Mouse (Mus musculus) ZHBTc4 (cell line): Measurements from ENCODE around the gene Igf2.

Experiments
- DNase-seq: peaks from one replicate; pipeline ENCODE4 v3.0.0-alpha.2; 2011; ENCODE audit warnings: low read depth, low spot score

Gene Igf2

GRCm38 (mm10) chr7:142659181-142659681 is 7.4 kb downstream of the Igf2 start:
- DNase-seq: peak; percentile 34

GRCm38 (mm10) chr7:142658681-142659180 is 7.9 kb downstream of the Igf2 start:
- DNase-seq: peak; percentile 26

GRCm38 (mm10) chr7:142657821-142658614 is 8.6 kb downstream of the Igf2 start:
- peak; percentile 16 for DNase-seq

- no peak for DNase-seq
These were observed 9.2 kb downstream of the Igf2 start for GRCm38 (mm10) chr7:142657341-142657791.

- peak; percentile 47 for DNase-seq
These were observed 10.6 kb downstream of the Igf2 start for GRCm38 (mm10) chr7:142656055-142656454.

GRCm38 (mm10) chr7:142655633-142656032 is 11.0 kb downstream of the Igf2 start:
- peak; percentile 35 for DNase-seq

- DNase-seq: peak; percentile 9
These were observed 12.9 kb downstream of the Igf2 start for GRCm38 (mm10) chr7:142653726-142654125.

- no peak for DNase-seq
These were observed 19.9 kb downstream of the Igf2 start for GRCm38 (mm10) chr7:142646676-142647075.

- no peak for DNase-seq
These were observed 21.6 kb downstream of the Igf2 start for GRCm38 (mm10) chr7:142645045-142645444.

- DNase-seq: no peak
These were observed 30.4 kb downstream of the Igf2 start for GRCm38 (mm10) chr7:142636178-142636577.

GRCm38 (mm10) chr7:142630691-142631090 is 35.9 kb downstream of the Igf2 start:
- DNase-seq: no peak

GRCm38 (mm10) chr7:142629806-142630205 is 36.8 kb downstream of the Igf2 start:
- DNase-seq: no peak

GRCm38 (mm10) chr7:142622180-142622579 is 44.4 kb downstream of the Igf2 start:
- no peak for DNase-seq

GRCm38 (mm10) chr7:142613077-142613476 is 53.5 kb downstream of the Igf2 start:
- DNase-seq: no peak

GRCm38 (mm10) chr7:142610627-142611406 is 55.8 kb downstream of the Igf2 start:
- DNase-seq: peak; percentile 96

- DNase-seq: no peak
These were observed 65.7 kb downstream of the Igf2 start for GRCm38 (mm10) chr7:142600921-142601320.
